Mouse (Mus musculus) C2C12 (cell line): ENCODE data around the gene Uxs1.

Experiments used
- CEBPB ChIP-seq: IDR thresholded peaks from one replicate; pipeline ENCODE4 v1.6.1; 2011; ENCODE audit warnings: low read depth, mild to moderate bottlenecking, control low read depth, moderate library complexity
- CTCF ChIP-seq: IDR thresholded peaks from one replicate; pipeline ENCODE4 v1.5.1; 2011; ENCODE audit not compliant: control insufficient read depth, insufficient read depth, insufficient read length
- FOSL1 ChIP-seq: IDR thresholded peaks from one replicate; pipeline ENCODE4 v1.8.0; 2011; ENCODE audit warnings: mild to moderate bottlenecking, low read length; ENCODE audit not compliant: poor library complexity, insufficient read depth, severe bottlenecking
- MAX ChIP-seq: IDR thresholded peaks from one replicate; pipeline ENCODE4 v1.6.1; 2011; ENCODE audit warnings: mild to moderate bottlenecking, control low read depth
- MYOD1 ChIP-seq: IDR thresholded peaks from one replicate; pipeline ENCODE4 v1.6.1; 2011; ENCODE audit warnings: low read depth; ENCODE audit not compliant: control insufficient read depth, insufficient read length
- USF1 ChIP-seq: IDR thresholded peaks from one replicate; pipeline ENCODE4 v1.6.1; 2011; ENCODE audit warnings: low read depth, mild to moderate bottlenecking, control low read depth, moderate library complexity

- TF ChIP-seq CTCF (no peak), MAX (no peak), FOSL1 (no peak), MYOD1 (no peak), CEBPB (no peak), USF1 (no peak)
These were observed 42.3 kb downstream of the Uxs1 start for GRCm38 (mm10) chr1:43785316-43785715.
